Mouse (Mus musculus) liver, embryonic 13.5 days (tissue): ENCODE results near the gene 4833423E24Rik. TPM values are rescaled to one million over a fixed set of nuclear protein-coding genes. Genes with fewer than 3 reads are reported as not detected.

Source experiments
- ATAC-seq: fragments of 200-750 bp; cut with Nextera tagmentation; 2 replicates; pipeline ENCODE4 v1.8.0; 2017; ENCODE audit warnings: low read depth, mild to moderate bottlenecking, moderate number of reproducible peaks, moderate library complexity
- DNase-seq: peaks from one replicate; pipeline ENCODE4 v3.0.0; 2022
- H3K27ac ChIP-seq: fragments of 300-500 bp; sonication (generic); 2 replicates; pipeline ENCODE4 v1.5.1; 2015; ENCODE audit warnings: moderate library complexity, mild to moderate bottlenecking, inconsistent platforms
- H3K27me3 ChIP-seq: fragments of 300-500 bp; sonication (generic); 2 replicates; pipeline ENCODE4 v1.6.1; 2015; ENCODE audit warnings: mild to moderate bottlenecking, inconsistent platforms
- H3K36me3 ChIP-seq: fragments of 300-500 bp; sonication (generic); 2 replicates; pipeline ENCODE4 v1.6.1; 2015; ENCODE audit warnings: mild to moderate bottlenecking, inconsistent platforms
- H3K4me1 ChIP-seq: fragments of 300-500 bp; sonication (generic); replicated peaks from 2 replicates; pipeline ENCODE4 v1.6.1; 2015; ENCODE audit warnings: inconsistent platforms
- H3K4me2 ChIP-seq: fragments of 300-500 bp; sonication (generic); 2 replicates; pipeline ENCODE4 v1.6.1; 2015; ENCODE audit warnings: inconsistent platforms, mild to moderate bottlenecking, moderate library complexity
- H3K4me3 ChIP-seq: fragments of 300-500 bp; sonication (generic); replicated peaks from 2 replicates; pipeline ENCODE4 v1.5.1; 2015; ENCODE audit warnings: mild to moderate bottlenecking, inconsistent platforms
- H3K9ac ChIP-seq: fragments of 300-500 bp; sonication (generic); 2 replicates; pipeline ENCODE4 v1.6.1; 2015; ENCODE audit warnings: mild to moderate bottlenecking, inconsistent platforms
- H3K9me3 ChIP-seq: fragments of 300-500 bp; sonication (generic); replicated peaks from 2 replicates; pipeline ENCODE4 v1.6.1; 2016; ENCODE audit warnings: inconsistent platforms
- WGBS: fragments of 180-500 bp; shearing (Covaris S2); methylation state at CpG from one replicate; pipeline ENCODE4 v1.1.7; 2015; ENCODE audit not compliant: insufficient replicate concordance; 5-methylcytosine and 5-hydroxymethylcytosine counted together
- polyA plus RNA-seq: library from polyadenylated mRNA; unstranded; fragments of >200 nt; fragmentation: Nextera tagmentation; extraction: Ambion mirVana; gene quantifications from 2 replicates; pipeline ENCODE4 v1.2.1, GENCODE M21; 2015

The 4833423E24Rik gene
- polyA plus RNA-seq, result not detected in 2 replicates

DNA sequence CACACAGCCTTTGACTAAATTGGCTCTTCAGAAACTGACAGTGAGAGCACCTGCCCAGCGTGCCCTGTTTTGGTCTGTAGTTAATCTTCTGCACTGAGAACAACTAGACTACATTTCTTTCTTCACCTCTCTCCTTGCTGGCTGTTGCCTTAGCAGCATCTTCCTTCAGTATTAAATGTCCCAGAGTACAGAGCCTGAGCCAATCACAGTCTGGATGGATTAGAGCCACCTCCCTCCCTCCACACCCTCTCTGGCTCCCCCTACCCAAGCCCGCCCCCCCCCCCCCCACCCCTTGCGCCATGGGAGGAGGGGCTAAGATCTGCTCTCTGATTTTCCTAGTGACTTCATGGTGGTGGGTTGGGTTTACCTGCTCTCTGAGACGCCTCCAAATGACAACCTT, at the start of gene 4833423E24Rik:
TSS of gene 4833423E24Rik (minus strand) at position 146 of the 400 bp plus-strand sequence.
- Histone ChIP-seq H3K9ac (no peak within 1 kb of the TSS), H3K4me3 (no peak within 1 kb of the TSS), H3K4me2 (no peak within 1 kb of the TSS), H3K36me3 (no peaks in the 10 kb centered on the region), H3K9me3 (no peaks in the 10 kb centered on the region), H3K27me3 (no peaks in the 10 kb centered on the region), H3K4me1 (no peaks in the 10 kb centered on the region), H3K27ac (no peak within 1 kb of the TSS)
- no peak for DNase-seq
- WGBS, result 15% methylated on average over 4 of the region's 4 CpGs
- ATAC-seq, result no peak

- DNase-seq (no peak), ATAC-seq (no peak)
- no peaks in the 10 kb centered on the region for H3K9me3 ChIP-seq
- WGBS, result 26% methylated on average over 4 of the region's 4 CpGs
- H3K4me1 ChIP-seq, result no peaks in the 10 kb centered on the region
- H3K27ac ChIP-seq, result no peak overlapping the region
- H3K9ac ChIP-seq, result no peak overlapping the region
- no peaks in the 10 kb centered on the region for H3K27me3 ChIP-seq
- H3K4me3 ChIP-seq, result no peak overlapping the region
- no peak overlapping the region for H3K4me2 ChIP-seq
- H3K36me3 ChIP-seq, result no peaks in the 10 kb centered on the region
Observed at GRCm38 (mm10) chr2:85561187-85561586, 42.4 kb upstream of the 4833423E24Rik start.

GRCm38 (mm10) chr2:85560226-85560625, 41.4 kb upstream of the 4833423E24Rik start:
- no peaks in the 10 kb centered on the region for H3K36me3 ChIP-seq
- H3K4me1 ChIP-seq, result no peaks in the 10 kb centered on the region
- ATAC-seq (no peak), DNase-seq (no peak)
- WGBS, result 26% methylated on average over 4 of the region's 4 CpGs
- H3K27me3 ChIP-seq, result no peaks in the 10 kb centered on the region
- H3K9ac ChIP-seq, result no peak overlapping the region
- no peak overlapping the region for H3K4me3 ChIP-seq
- no peak overlapping the region for H3K27ac ChIP-seq
- no peak overlapping the region for H3K4me2 ChIP-seq
- H3K9me3 ChIP-seq, result no peaks in the 10 kb centered on the region

GRCm38 (mm10) chr2:85554806-85555205, 36.0 kb upstream of the 4833423E24Rik start:
- Histone ChIP-seq H3K27me3 (no peaks in the 10 kb centered on the region), H3K4me1 (no peaks in the 10 kb centered on the region), H3K9me3 (no peaks in the 10 kb centered on the region), H3K4me3 (no peak overlapping the region), H3K4me2 (no peak overlapping the region), H3K9ac (no peak overlapping the region), H3K36me3 (no peaks in the 10 kb centered on the region), H3K27ac (no peak overlapping the region)
- ATAC-seq (no peak), DNase-seq (no peak)
- 45% methylated on average over 1 of the region's 1 CpGs for WGBS

GRCm38 (mm10) chr2:85533934-85534333, 15.1 kb upstream of the 4833423E24Rik start:
- H3K27me3 ChIP-seq, result no peaks in the 10 kb centered on the region
- no peaks in the 10 kb centered on the region for H3K9me3 ChIP-seq
- H3K4me2 ChIP-seq, result no peak overlapping the region
- H3K36me3 ChIP-seq, result no peaks in the 10 kb centered on the region
- no peak for DNase-seq
- 51% methylated on average over 1 of the region's 1 CpGs for WGBS
- H3K9ac ChIP-seq, result no peak overlapping the region
- no peak for ATAC-seq
- H3K4me3 ChIP-seq, result no peak overlapping the region
- no peak overlapping the region for H3K27ac ChIP-seq
- no peaks in the 10 kb centered on the region for H3K4me1 ChIP-seq

- no peak for ATAC-seq
- H3K27me3 ChIP-seq, result no peaks in the 10 kb centered on the region
- no peaks in the 10 kb centered on the region for H3K36me3 ChIP-seq
- H3K9ac ChIP-seq, result no peak overlapping the region
- H3K9me3 ChIP-seq, result no peaks in the 10 kb centered on the region
- no peak overlapping the region for H3K4me3 ChIP-seq
- H3K4me2 ChIP-seq, result no peak overlapping the region
- no peak overlapping the region for H3K27ac ChIP-seq
- H3K4me1 ChIP-seq, result no peaks in the 10 kb centered on the region
- 54% methylated on average over 2 of the region's 2 CpGs for WGBS
- no peak for DNase-seq
Observed at GRCm38 (mm10) chr2:85532082-85532778, 13.4 kb upstream of the 4833423E24Rik start.

DNA sequence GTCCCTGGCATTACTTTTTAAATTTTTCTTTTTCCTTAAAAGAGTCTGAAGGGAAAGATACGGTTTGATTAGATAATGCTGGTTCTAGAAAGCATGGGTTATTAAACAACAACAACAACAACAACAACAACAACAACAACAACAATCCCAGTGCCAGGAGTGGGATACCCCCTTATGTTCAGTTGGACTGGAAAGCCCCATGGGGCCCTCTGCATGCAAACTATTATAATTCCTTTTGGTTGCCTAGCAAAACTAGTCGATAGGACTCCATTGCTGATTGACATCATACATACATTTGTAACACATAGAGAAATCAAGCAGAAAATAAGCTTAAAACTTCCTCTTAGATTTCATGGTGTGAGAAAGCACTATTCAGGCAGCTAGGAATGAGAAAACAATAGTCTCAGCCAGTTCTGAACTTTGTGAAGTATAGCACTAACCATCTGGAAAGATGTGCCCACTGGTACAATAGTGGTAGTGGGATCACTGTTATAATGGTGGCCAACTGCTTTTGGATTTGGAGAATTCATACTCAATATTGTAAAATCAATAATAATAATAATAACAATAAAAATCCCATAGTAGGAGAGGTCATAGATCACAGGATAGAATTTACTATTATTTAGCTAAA, 4.2 kb upstream of the 4833423E24Rik start:
- Histone ChIP-seq H3K9me3 (no peaks in the 10 kb centered on the region), H3K36me3 (no peaks in the 10 kb centered on the region), H3K4me3 (no peak overlapping the region), H3K4me2 (no peak overlapping the region), H3K9ac (no peak overlapping the region), H3K27me3 (no peaks in the 10 kb centered on the region), H3K27ac (no peak overlapping the region), H3K4me1 (no peaks in the 10 kb centered on the region)
- WGBS, result 70% methylated on average over 2 of the region's 2 CpGs
- no peak for ATAC-seq
- DNase-seq, result no peak

DNA sequence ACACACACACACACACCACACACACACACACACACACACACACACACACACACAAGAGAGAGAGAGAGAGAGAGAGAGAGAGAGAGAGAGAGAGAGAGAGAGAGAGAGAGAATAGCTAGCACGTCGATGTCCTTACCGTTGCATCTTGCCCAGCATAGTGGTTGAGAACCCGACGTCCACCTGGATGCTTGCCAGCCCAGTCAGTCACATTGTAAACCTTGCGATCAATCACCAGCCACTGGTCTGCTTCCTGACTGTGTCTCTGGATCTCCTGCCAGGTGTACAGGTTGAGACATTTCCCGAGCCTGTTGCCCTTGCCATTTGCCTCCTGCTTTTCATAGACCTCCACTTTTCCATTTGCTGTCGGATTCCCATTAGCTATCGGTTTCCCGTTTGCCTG, 532 bp downstream of the 4833423E24Rik start:
- WGBS, result 68% methylated on average over 10 of the region's 10 CpGs
- H3K36me3 ChIP-seq, result no peaks in the 10 kb centered on the region
- DNase-seq (no peak), ATAC-seq (no peak)
- H3K27me3 ChIP-seq, result no peaks in the 10 kb centered on the region
- H3K4me1 ChIP-seq, result no peaks in the 10 kb centered on the region
- no peaks in the 10 kb centered on the region for H3K9me3 ChIP-seq
- no peak overlapping the region for H3K4me3 ChIP-seq
- no peak overlapping the region for H3K4me2 ChIP-seq
- H3K9ac ChIP-seq, result no peak overlapping the region
- no peak overlapping the region for H3K27ac ChIP-seq

DNA sequence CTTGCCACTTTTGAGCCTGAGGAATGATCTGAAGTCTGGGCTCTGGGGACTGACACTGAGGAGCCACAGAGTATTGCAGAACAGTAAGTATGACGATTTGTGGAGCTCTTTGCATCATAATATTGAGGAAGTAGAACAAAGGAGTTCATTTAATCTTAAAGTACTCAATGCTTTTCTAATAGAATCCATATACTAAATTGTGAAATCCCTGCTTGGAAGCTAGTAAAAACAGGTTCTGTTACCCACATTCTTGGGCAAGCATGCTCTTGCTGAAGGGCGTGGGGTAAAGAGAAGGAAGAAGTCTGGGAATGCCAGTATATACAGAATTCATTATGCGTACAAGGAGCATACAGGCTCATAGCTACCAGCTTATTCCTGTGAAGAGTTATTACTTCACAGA, 8.4 kb downstream of the 4833423E24Rik start:
- no peak overlapping the region for H3K27ac ChIP-seq
- no peaks in the 10 kb centered on the region for H3K4me1 ChIP-seq
- H3K4me3 ChIP-seq, result no peak overlapping the region
- 52% methylated on average over 3 of the region's 3 CpGs for WGBS
- H3K9me3 ChIP-seq, result no peaks in the 10 kb centered on the region
- H3K36me3 ChIP-seq, result no peaks in the 10 kb centered on the region
- H3K4me2 ChIP-seq, result no peak overlapping the region
- H3K27me3 ChIP-seq, result no peaks in the 10 kb centered on the region
- DNase-seq (no peak), ATAC-seq (no peak)
- H3K9ac ChIP-seq, result no peak overlapping the region

DNA sequence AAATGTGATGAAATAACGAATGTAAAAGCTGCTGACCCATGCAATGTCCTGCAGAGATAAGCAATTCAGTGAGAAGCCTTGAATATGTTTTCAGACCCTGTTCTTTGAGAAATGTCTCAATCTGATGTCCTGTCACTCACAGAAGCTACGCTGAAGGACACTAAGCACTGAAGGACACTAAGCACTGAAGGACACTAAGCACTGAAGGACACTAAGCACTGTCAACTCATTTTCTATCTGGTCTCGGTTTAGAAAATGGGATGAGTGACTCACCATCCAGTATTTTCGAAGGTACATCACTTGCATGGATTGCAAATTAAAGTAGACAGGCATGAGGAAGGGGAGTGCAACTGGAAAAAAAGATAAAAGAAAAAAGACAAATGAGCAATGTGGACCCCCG, 28.4 kb downstream of the 4833423E24Rik start:
- no peak overlapping the region for H3K9ac ChIP-seq
- no peaks in the 10 kb centered on the region for H3K27me3 ChIP-seq
- no peak overlapping the region for H3K4me3 ChIP-seq
- H3K4me2 ChIP-seq, result no peak overlapping the region
- no peak overlapping the region for H3K27ac ChIP-seq
- 45% methylated on average over 5 of the region's 5 CpGs for WGBS
- H3K4me1 ChIP-seq, result no peaks in the 10 kb centered on the region
- ATAC-seq (no peak), DNase-seq (no peak)
- H3K9me3 ChIP-seq, result no peaks in the 10 kb centered on the region
- no peaks in the 10 kb centered on the region for H3K36me3 ChIP-seq

- no peak overlapping the region for H3K4me3 ChIP-seq
- H3K4me1 ChIP-seq, result no peaks in the 10 kb centered on the region
- H3K9me3 ChIP-seq, result no peaks in the 10 kb centered on the region
- H3K4me2 ChIP-seq, result no peak overlapping the region
- no peaks in the 10 kb centered on the region for H3K36me3 ChIP-seq
- H3K27me3 ChIP-seq, result no peaks in the 10 kb centered on the region
- no peak overlapping the region for H3K27ac ChIP-seq
- ATAC-seq (no peak), DNase-seq (no peak)
- WGBS, result 49% methylated on average over 3 of the region's 3 CpGs
- H3K9ac ChIP-seq, result no peak overlapping the region
Observed at GRCm38 (mm10) chr2:85466801-85467325, 52.0 kb downstream of the 4833423E24Rik start.

DNA sequence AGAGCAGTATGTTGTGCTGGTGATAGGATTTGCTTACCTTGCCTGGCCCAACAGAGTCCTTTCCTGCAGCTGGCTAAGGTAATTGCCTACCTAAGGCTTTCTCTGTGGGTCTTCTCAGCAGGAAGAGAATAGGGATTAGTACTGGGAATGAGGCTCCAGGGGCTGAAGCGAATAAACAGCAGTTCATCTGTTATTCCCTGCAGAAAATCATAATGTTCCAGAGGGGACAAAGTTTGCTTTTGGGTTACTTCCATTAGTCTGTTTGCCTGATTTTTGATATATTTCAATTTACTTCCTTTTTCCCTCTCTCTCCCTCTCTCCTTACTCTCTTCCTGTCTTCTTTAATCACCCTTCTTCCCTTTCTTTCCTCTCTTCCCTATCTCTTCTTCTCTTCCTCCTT, 75.3 kb downstream of the 4833423E24Rik start, which contains the start of gene Olfr995:
TSS of gene Olfr995 (minus strand) at position 101 of the 400 bp plus-strand sequence.
- Histone ChIP-seq H3K4me2 (no peak within 1 kb of the TSS), H3K27ac (no peak within 1 kb of the TSS), H3K27me3 (no peaks in the 10 kb centered on the region), H3K36me3 (no peaks in the 10 kb centered on the region), H3K9ac (no peak within 1 kb of the TSS), H3K4me3 (no peak within 1 kb of the TSS), H3K9me3 (no peaks in the 10 kb centered on the region), H3K4me1 (no peaks in the 10 kb centered on the region)
- ATAC-seq (no peak), DNase-seq (no peak)
- 13% methylated on average over 1 of the region's 1 CpGs for WGBS
